Mouse (Mus musculus): ENCODE measurements around the gene Pcid2.

GRCm38 (mm10) chr8:13118516-13118915 is 13.3 kb upstream of the Pcid2 start:
- TF ChIP-seq EP300 (optimal IDR thresholded peaks at IDR 0.05) (no peak), CTCF (IDR thresholded peaks at IDR 0.05; ENCODE audit: low read depth) (no peak)

Measured in stomach, postnatal 0 days (tissue).